Mouse (Mus musculus): ENCODE data around the gene Soat2.

DNA sequence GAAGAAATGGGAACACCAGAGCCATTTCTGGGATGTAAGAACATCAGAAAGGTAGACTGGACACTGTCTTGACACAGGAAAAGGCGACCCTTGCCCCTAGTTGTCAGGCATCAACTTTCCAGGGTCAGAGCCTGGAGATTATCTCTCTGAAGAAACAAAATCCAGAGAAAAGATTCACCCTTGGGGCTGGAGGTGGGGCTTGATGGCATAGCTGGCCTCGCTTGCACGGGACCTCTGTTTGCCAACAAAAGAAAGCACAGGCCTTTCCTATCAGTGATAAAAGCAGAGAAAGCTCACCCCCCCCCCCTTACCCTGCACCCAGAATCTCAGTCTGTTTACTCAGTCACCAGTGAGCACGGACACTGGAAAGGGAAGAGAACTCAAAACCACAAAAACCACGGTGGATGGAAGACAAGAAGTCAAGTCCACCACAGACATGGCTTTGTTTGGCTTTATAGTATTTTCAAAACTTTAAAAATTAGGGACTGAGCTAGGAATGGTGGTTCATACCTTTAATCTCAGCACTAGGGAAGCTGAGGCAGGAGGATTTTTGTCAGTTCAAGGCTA, 42.6 kb downstream of the Soat2 start:
- TF ChIP-seq EP300 (IDR thresholded peaks at IDR 0.05) (no peak), CTCF (IDR thresholded peaks at IDR 0.05) (no peak)
